Comparison of ENCODE assay signal across 13 mouse cellular contexts in the genomic region with DNA sequence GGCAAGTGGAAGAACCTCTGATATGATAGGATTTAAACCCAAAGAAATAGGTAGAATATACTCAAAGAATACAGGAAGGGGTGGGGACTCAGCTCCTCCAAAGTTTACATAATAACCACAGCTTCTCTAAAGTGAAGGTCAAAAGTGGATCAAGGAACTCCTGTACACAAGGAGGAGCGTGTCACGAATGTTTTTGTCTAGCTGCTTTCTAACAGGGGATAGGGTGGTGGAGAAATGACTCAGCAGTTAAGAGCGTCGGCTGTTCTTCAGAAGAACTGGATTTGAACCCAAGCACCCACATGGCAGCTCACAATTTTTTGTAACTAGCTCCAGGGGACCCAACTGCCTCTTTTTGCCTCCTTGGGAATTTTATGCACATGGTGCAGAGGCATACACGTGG. TPM values are rescaled to one million over a fixed set of nuclear protein-coding genes. Genes with fewer than 3 reads are reported as not detected.
DNase-seq lines count a peak whose midpoint lies in the region; ATAC-seq and TF ChIP-seq lines count a peak whose summit lies in the region.
"Had no signal": no experiment of that assay in that cellular context is flagged by ENCODE, and none has a peak within 500 bp of the region (broad histone marks: within the 10 kb centered on the region; RNA-seq: fewer than 3 reads in every experiment).

No protein-coding gene starts in this region.

- DNase-seq in heart, adult 8-10 months (ENCODE audit: low spot score) = no peak
- DNase-seq in 3T3-L1 (ENCODE audit: low read depth, low spot score) = peak; percentile 45
- no peak for DNase-seq in natural killer cell, adult 2 months (ENCODE audit: low spot score in 2 of 2)
- no peak for DNase-seq in thymus, postnatal 4 days
- no peak for DNase-seq in cerebellum, postnatal 14 days

- H3K4me2 ChIP-seq in heart, embryonic 12.5 days = no peak overlapping the region
- H3K4me2 ChIP-seq in liver, embryonic 15.5 days = no peak overlapping the region
- H3K4me2 ChIP-seq: embryonic facial prominence, embryonic 12.5 days; heart, embryonic 11.5 days; intestine, embryonic 15.5 days had no signal

- TF ChIP-seq POLR2A in bone marrow macrophage, adult 2 months (IDR thresholded peaks at IDR 0.05; ENCODE audit: borderline replicate concordance, low read depth, low read length) = no peak

- H3K27me3 ChIP-seq in heart, embryonic 12.5 days (replicated peaks) = no peaks in the 10 kb centered on the region
- H3K27me3 ChIP-seq in liver, embryonic 15.5 days = no peaks in the 10 kb centered on the region
- H3K27me3 ChIP-seq: embryonic facial prominence, embryonic 12.5 days; intestine, embryonic 15.5 days had no signal

- H3K4me1 ChIP-seq in heart, embryonic 12.5 days (replicated peaks) = 0 out of 2 replicates have a peak, but pooled peaks cover 8% of the 10 kb centered on the region
- peaks cover 9% of the 10 kb centered on the region for H3K4me1 ChIP-seq in bone marrow macrophage, adult 2 months (ENCODE audit: control insufficient read depth, insufficient read depth, low read length)
- peaks cover 15% of the 10 kb centered on the region for H3K4me1 ChIP-seq in liver, embryonic 15.5 days (replicated peaks)
- H3K4me1 ChIP-seq: embryonic facial prominence, embryonic 12.5 days; limb, embryonic 10.5 days had no signal

- TF ChIP-seq CTCF in bone marrow macrophage, adult 2 months (IDR thresholded peaks at IDR 0.05; ENCODE audit: low read depth, low read length) = no peak

- no peaks in the 10 kb centered on the region for H3K9me3 ChIP-seq in heart, embryonic 12.5 days (replicated peaks)
- H3K9me3 ChIP-seq in liver, embryonic 15.5 days (replicated peaks) = no peaks in the 10 kb centered on the region
- H3K9me3 ChIP-seq: embryonic facial prominence, embryonic 12.5 days; intestine, embryonic 15.5 days; limb, embryonic 10.5 days had no signal

- H3K9ac ChIP-seq in heart, embryonic 12.5 days = no peak overlapping the region
- no peak overlapping the region for H3K9ac ChIP-seq in liver, embryonic 15.5 days
- H3K9ac ChIP-seq: embryonic facial prominence, embryonic 12.5 days; intestine, embryonic 15.5 days had no signal

- peaks cover 34% of the 10 kb centered on the region for H3K36me3 ChIP-seq in heart, embryonic 12.5 days
- peaks cover 30% of the 10 kb centered on the region for H3K36me3 ChIP-seq in liver, embryonic 15.5 days (replicated peaks)

- 0 out of 2 replicates have a peak, but pooled peaks have one; percentile 58 for ATAC-seq in heart, embryonic 12.5 days (ENCODE audit: insufficient number of reproducible peaks, low FRiP score)
- peak; percentile 54; the same call in 1 of the 2 replicates for ATAC-seq in liver, embryonic 15.5 days (ENCODE audit: insufficient read depth)
- ATAC-seq: activated CD4-positive, CD25-positive, alpha-beta regulatory T cell, adult 4 months had no signal

- no peak overlapping the region for H3K4me3 ChIP-seq in heart, embryonic 12.5 days
- H3K4me3 ChIP-seq in bone marrow macrophage, adult 2 months (ENCODE audit: insufficient read depth, low read length) = no peak overlapping the region; the same call in 1 of the 2 replicates
- no peak overlapping the region for H3K4me3 ChIP-seq in liver, embryonic 15.5 days (replicated peaks)
- H3K4me3 ChIP-seq: embryonic facial prominence, embryonic 12.5 days; intestine, embryonic 15.5 days; limb, embryonic 10.5 days had no signal

- peak overlapping the region; percentile 35; the same call in 1 of the 2 replicates for H3K27ac ChIP-seq in heart, embryonic 12.5 days (ENCODE audit: poor library complexity, severe bottlenecking)
- H3K27ac ChIP-seq in bone marrow macrophage, adult 2 months (ENCODE audit: insufficient read depth, low read depth, low read length) = peak overlapping the region; percentile 61
- 0 out of 2 replicates have a peak overlapping the region, but pooled peaks have one; percentile 7 for H3K27ac ChIP-seq in liver, embryonic 15.5 days (replicated peaks)
- H3K27ac ChIP-seq: embryonic facial prominence, embryonic 12.5 days; limb, embryonic 10.5 days had no signal

- WGBS in heart, embryonic 12.5 days = 71% methylated on average over 5 of the region's 5 CpGs
- WGBS in liver, embryonic 15.5 days (ENCODE audit: insufficient replicate concordance) = 38% methylated on average over 5 of the region's 5 CpGs

RNA-seq across cellular contexts. Expression of gene Casp3, which starts 22.8 kb away (rescaled TPM):
- 59.1 and 62.4 TPM in 2 replicates for polyA plus RNA-seq in heart, embryonic 12.5 days (2016; fragmentation: Nextera tagmentation; extraction: Ambion mirVana)
- 1 to 10 TPM; 1.8 to 3.7 (median 2.3) TPM for total RNA-seq in heart, adult 8-10 months (2022)
- 36.5 and 37.3 TPM in 2 replicates for polyA plus RNA-seq in bone marrow macrophage, adult 2 months (2012; ENCODE audit: insufficient read depth, insufficient read length, missing spikeins)
- polyA plus RNA-seq in liver, embryonic 15.5 days (2015; fragmentation: Nextera tagmentation; extraction: Ambion mirVana) = 43.7 and 47.6 TPM in 2 replicates

RNA-seq across cellular contexts. Expression of gene Primpol, which starts 22.8 kb away (rescaled TPM):
- polyA plus RNA-seq in heart, embryonic 12.5 days (2016; fragmentation: Nextera tagmentation; extraction: Ambion mirVana) = 11.2 and 14.2 TPM in 2 replicates
- total RNA-seq in heart, adult 8-10 months (2022) = 1 to 10 TPM; 1.4 to 2.0 (median 1.7) TPM
- 16.6 and 21.3 TPM in 2 replicates for polyA plus RNA-seq in bone marrow macrophage, adult 2 months (2012; ENCODE audit: insufficient read depth, insufficient read length, missing spikeins)
- 7.0 and 9.0 TPM in 2 replicates for polyA plus RNA-seq in liver, embryonic 15.5 days (2015; fragmentation: Nextera tagmentation; extraction: Ambion mirVana)

Comparison
In these comparisons a context has a peak if more than half of its experiments do, and no peak if none do; other contexts are left out.
1. H3K27ac ChIP-seq: peak in every context shown above with its lines; median percentile 61 in bone marrow macrophage, adult 2 months; 35 in heart, embryonic 12.5 days; 7 in liver, embryonic 15.5 days.